Mouse (Mus musculus): ENCODE results near the gene Mpped2. TPM values are rescaled to one million over a fixed set of nuclear protein-coding genes. Genes with fewer than 3 reads are reported as not detected.
A peak's percentile ranks its signal among the peaks of the same experiment; 100 is the strongest.

Mpped2 gene
- polyA plus RNA-seq, 1 experiment from 2014 or later: 20.2 TPM

DNA sequence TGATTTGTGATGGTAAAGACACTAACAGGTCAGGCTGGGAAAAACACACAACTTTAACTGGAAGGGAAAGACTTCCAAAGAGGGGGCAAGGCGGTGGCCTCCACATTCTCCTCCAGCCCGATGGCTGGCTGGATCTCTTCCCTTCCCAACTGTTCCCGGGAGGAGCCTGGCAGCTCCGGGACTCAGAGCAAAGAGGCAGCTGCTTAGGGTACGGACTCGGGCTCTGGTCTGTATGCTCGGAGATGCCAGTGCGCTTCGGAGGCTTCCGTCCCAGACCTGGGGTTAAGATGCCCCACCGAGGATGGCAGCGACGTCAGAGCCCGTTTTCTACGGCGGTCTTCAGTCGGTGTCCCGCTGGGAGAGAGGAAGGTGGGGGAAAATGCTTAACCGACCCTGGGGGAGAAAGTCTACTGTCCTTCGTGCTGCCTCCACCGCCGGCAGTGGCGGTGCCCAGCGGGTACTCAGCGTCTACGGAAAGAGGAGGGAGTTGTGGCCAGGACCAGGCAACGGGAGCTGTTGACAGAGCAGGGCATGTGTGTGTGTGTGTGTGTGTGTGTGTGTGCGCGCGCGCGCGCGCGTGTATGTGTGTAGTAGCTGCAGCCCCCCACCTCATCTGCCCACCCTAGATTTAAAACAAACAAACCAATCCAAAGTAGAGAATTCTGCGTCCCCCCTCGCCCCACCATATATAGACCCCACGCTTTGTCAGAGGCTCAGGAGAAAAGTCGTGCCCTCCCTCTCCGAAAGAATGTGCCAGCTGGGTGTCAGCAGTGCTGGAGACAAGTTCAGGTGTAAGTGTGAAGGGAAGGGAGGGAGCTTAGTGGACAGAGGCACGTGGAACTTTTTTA is 2.0 kb downstream of the Mpped2 start:
- Histone ChIP-seq H3K4me2 (ENCODE audit: low read depth, low read length) (peak overlapping the region; percentile 98), H3K27ac (ENCODE audit: low read length) (peak overlapping the region; percentile 37; the same call in 1 of the 2 replicates), H3K36me3 (ENCODE audit: control insufficient read depth, insufficient read depth, low read length) (no peaks in the 10 kb centered on the region), H3K4me3 (ENCODE audit: low read length) (peak overlapping the region; percentile 91), H3K27me3 (replicated peaks; ENCODE audit: control insufficient read depth, insufficient read depth, low read length) (no peaks in the 10 kb centered on the region), H3K4me1 (ENCODE audit: control insufficient read depth, insufficient read depth, low read length) (peaks cover 8% of the 10 kb centered on the region), H3K9me3 (ENCODE audit: control insufficient read depth, low read length) (no peaks in the 10 kb centered on the region), H3K9ac (ENCODE audit: low read depth, low read length) (peak overlapping the region; percentile 96)
- peak; percentile 37 for ATAC-seq
- under 1% methylated on average over 41 of the region's 41 CpGs for WGBS

GRCm38 (mm10) chr2:106695734-106696022 is 2.6 kb downstream of the Mpped2 start:
- Histone ChIP-seq H3K4me2 (ENCODE audit: low read depth, low read length) (peak overlapping the region; percentile 98), H3K9ac (ENCODE audit: low read depth, low read length) (peak overlapping the region; percentile 96), H3K4me1 (ENCODE audit: control insufficient read depth, insufficient read depth, low read length) (peaks cover 8% of the 10 kb centered on the region), H3K9me3 (ENCODE audit: control insufficient read depth, low read length) (no peaks in the 10 kb centered on the region), H3K27ac (ENCODE audit: low read length) (no peak overlapping the region), H3K4me3 (ENCODE audit: low read length) (peak overlapping the region; percentile 91), H3K36me3 (ENCODE audit: control insufficient read depth, insufficient read depth, low read length) (no peaks in the 10 kb centered on the region), H3K27me3 (replicated peaks; ENCODE audit: control insufficient read depth, insufficient read depth, low read length) (no peaks in the 10 kb centered on the region)
- WGBS: 3% methylated on average over 13 of the region's 13 CpGs
- ATAC-seq: no peak

GRCm38 (mm10) chr2:106696372-106696771 is 3.3 kb downstream of the Mpped2 start:
- no peak overlapping the region for H3K9ac ChIP-seq (ENCODE audit: low read depth, low read length)
- 85% methylated on average over 8 of the region's 8 CpGs for WGBS
- no peaks in the 10 kb centered on the region for H3K27me3 ChIP-seq (replicated peaks; ENCODE audit: control insufficient read depth, insufficient read depth, low read length)
- no peak for ATAC-seq
- H3K4me1 ChIP-seq (ENCODE audit: control insufficient read depth, insufficient read depth, low read length): peaks cover 8% of the 10 kb centered on the region
- H3K27ac ChIP-seq (ENCODE audit: low read length): no peak overlapping the region
- no peak overlapping the region for H3K4me2 ChIP-seq (ENCODE audit: low read depth, low read length)
- H3K36me3 ChIP-seq (ENCODE audit: control insufficient read depth, insufficient read depth, low read length): no peaks in the 10 kb centered on the region
- no peak overlapping the region for H3K4me3 ChIP-seq (ENCODE audit: low read length)
- H3K9me3 ChIP-seq (ENCODE audit: control insufficient read depth, low read length): no peaks in the 10 kb centered on the region

DNA sequence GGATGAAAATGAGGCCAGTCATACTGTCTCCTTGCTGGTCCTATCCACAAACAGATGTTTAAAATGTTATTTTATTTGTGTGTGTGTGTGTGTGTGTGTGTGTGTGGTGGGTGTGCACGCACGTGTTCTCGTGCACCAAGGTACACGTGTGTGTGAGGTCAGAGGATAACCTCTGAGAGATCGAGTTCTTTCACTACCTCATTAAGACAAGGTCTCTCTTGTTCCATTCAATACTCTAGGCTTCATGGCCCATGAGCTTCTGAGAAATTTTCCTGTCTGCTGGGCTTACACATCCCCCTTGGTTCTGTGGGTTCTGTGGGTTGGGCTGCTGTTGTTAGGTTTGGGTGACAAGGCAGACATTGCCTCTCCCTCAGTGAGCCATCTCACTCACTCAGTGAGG is 12.6 kb downstream of the Mpped2 start:
- no peak overlapping the region for H3K9ac ChIP-seq (ENCODE audit: low read depth, low read length)
- H3K27me3 ChIP-seq (replicated peaks; ENCODE audit: control insufficient read depth, insufficient read depth, low read length): no peaks in the 10 kb centered on the region
- no peak for ATAC-seq
- no peak overlapping the region for H3K4me2 ChIP-seq (ENCODE audit: low read depth, low read length)
- WGBS: 90% methylated on average over 5 of the region's 5 CpGs
- no peak overlapping the region for H3K27ac ChIP-seq (ENCODE audit: low read length)
- H3K4me1 ChIP-seq (ENCODE audit: control insufficient read depth, insufficient read depth, low read length): no peaks in the 10 kb centered on the region
- no peaks in the 10 kb centered on the region for H3K36me3 ChIP-seq (ENCODE audit: control insufficient read depth, insufficient read depth, low read length)
- no peaks in the 10 kb centered on the region for H3K9me3 ChIP-seq (ENCODE audit: control insufficient read depth, low read length)
- no peak overlapping the region for H3K4me3 ChIP-seq (ENCODE audit: low read length)

GRCm38 (mm10) chr2:106707136-106707535 is 14.1 kb downstream of the Mpped2 start:
- Histone ChIP-seq H3K36me3 (ENCODE audit: control insufficient read depth, insufficient read depth, low read length) (no peaks in the 10 kb centered on the region), H3K27ac (ENCODE audit: low read length) (no peak overlapping the region), H3K9ac (ENCODE audit: low read depth, low read length) (no peak overlapping the region), H3K27me3 (replicated peaks; ENCODE audit: control insufficient read depth, insufficient read depth, low read length) (no peaks in the 10 kb centered on the region), H3K4me1 (ENCODE audit: control insufficient read depth, insufficient read depth, low read length) (0 out of 2 replicates have a peak, but pooled peaks cover 6% of the 10 kb centered on the region), H3K9me3 (ENCODE audit: control insufficient read depth, low read length) (no peaks in the 10 kb centered on the region), H3K4me3 (ENCODE audit: low read length) (no peak overlapping the region), H3K4me2 (ENCODE audit: low read depth, low read length) (no peak overlapping the region)
- 83% methylated on average over 2 of the region's 2 CpGs for WGBS
- ATAC-seq: no peak

DNA sequence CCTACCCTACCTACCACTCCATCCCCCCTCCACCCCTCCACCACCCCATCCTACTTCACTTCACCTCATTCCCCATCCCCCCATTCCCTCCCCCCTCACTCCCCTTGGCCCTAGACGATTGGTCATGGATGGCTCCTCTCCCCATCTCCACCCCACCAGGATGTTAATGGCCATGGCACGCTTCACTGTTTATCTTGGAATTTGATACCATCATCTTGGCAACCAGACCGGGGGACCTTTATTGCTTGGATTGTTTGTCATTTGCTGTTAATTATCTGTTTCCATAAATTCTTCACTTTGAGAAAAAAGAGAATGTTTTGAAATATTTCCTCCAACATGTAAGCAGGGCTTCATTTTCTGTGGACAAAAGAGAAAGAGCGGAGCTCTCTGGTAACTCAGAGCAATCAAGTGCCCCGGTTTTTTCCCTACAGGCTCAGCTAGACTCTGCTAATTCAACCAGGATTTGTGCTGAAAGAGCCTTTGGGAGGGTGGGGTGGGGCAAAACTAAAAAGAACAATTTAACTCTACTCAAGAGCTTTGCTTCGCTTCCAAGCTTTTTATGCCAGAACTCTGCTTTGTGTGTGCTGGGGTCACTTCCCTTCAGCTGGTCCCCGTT is 17.9 kb downstream of the Mpped2 start:
- no peak overlapping the region for H3K4me2 ChIP-seq (ENCODE audit: low read depth, low read length)
- H3K4me3 ChIP-seq (ENCODE audit: low read length): no peak overlapping the region
- no peaks in the 10 kb centered on the region for H3K9me3 ChIP-seq (ENCODE audit: control insufficient read depth, low read length)
- ATAC-seq: no peak
- no peaks in the 10 kb centered on the region for H3K36me3 ChIP-seq (ENCODE audit: control insufficient read depth, insufficient read depth, low read length)
- 0 out of 2 replicates have a peak, but pooled peaks cover 6% of the 10 kb centered on the region for H3K4me1 ChIP-seq (ENCODE audit: control insufficient read depth, insufficient read depth, low read length)
- no peak overlapping the region for H3K27ac ChIP-seq (ENCODE audit: low read length)
- 34% methylated on average over 7 of the region's 7 CpGs for WGBS
- H3K9ac ChIP-seq (ENCODE audit: low read depth, low read length): no peak overlapping the region
- H3K27me3 ChIP-seq (replicated peaks; ENCODE audit: control insufficient read depth, insufficient read depth, low read length): no peaks in the 10 kb centered on the region

GRCm38 (mm10) chr2:106711506-106711905 is 18.4 kb downstream of the Mpped2 start:
- no peak for ATAC-seq

DNA sequence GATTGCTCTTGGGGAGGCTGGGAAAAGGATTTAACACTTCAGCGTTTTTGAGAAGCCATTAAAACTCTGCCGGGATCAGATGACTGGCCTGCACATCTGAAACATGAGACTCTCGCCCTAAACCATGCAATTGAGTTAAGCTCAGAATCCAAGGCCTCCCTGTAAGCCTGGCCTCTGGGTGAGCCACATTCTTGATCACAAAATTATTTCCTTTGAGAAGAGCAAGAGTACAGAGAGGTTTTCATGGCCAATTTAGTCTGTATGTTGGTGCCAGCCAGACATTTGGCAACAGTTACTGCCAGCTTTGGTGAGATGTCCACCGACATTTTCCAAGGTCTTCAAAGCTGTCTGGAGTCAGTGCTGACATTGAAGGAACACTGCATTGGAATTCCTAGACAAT is 20.1 kb downstream of the Mpped2 start:
- Histone ChIP-seq H3K9me3 (ENCODE audit: control insufficient read depth, low read length) (no peaks in the 10 kb centered on the region), H3K4me2 (ENCODE audit: low read depth, low read length) (no peak overlapping the region), H3K36me3 (ENCODE audit: control insufficient read depth, insufficient read depth, low read length) (no peaks in the 10 kb centered on the region), H3K4me1 (ENCODE audit: control insufficient read depth, insufficient read depth, low read length) (0 out of 2 replicates have a peak, but pooled peaks cover 6% of the 10 kb centered on the region), H3K9ac (ENCODE audit: low read depth, low read length) (no peak overlapping the region), H3K27ac (ENCODE audit: low read length) (no peak overlapping the region), H3K27me3 (replicated peaks; ENCODE audit: control insufficient read depth, insufficient read depth, low read length) (no peaks in the 10 kb centered on the region), H3K4me3 (ENCODE audit: low read length) (no peak overlapping the region)
- no peak for ATAC-seq
- WGBS: 38% methylated on average over 4 of the region's 4 CpGs

More at GRCm38 (mm10) chr2:106711506-106711905, 18.4 kb downstream of the Mpped2 start:
- no peak overlapping the region for H3K4me2 ChIP-seq (ENCODE audit: low read depth, low read length)
- no peaks in the 10 kb centered on the region for H3K27me3 ChIP-seq (replicated peaks; ENCODE audit: control insufficient read depth, insufficient read depth, low read length)
- 0 out of 2 replicates have a peak, but pooled peaks cover 6% of the 10 kb centered on the region for H3K4me1 ChIP-seq (ENCODE audit: control insufficient read depth, insufficient read depth, low read length)
- H3K36me3 ChIP-seq (ENCODE audit: control insufficient read depth, insufficient read depth, low read length): no peaks in the 10 kb centered on the region
- H3K9ac ChIP-seq (ENCODE audit: low read depth, low read length): no peak overlapping the region
- WGBS: 44% methylated on average over 6 of the region's 6 CpGs
- no peak overlapping the region for H3K4me3 ChIP-seq (ENCODE audit: low read length)
- H3K9me3 ChIP-seq (ENCODE audit: control insufficient read depth, low read length): no peaks in the 10 kb centered on the region
- no peak overlapping the region for H3K27ac ChIP-seq (ENCODE audit: low read length)

DNA sequence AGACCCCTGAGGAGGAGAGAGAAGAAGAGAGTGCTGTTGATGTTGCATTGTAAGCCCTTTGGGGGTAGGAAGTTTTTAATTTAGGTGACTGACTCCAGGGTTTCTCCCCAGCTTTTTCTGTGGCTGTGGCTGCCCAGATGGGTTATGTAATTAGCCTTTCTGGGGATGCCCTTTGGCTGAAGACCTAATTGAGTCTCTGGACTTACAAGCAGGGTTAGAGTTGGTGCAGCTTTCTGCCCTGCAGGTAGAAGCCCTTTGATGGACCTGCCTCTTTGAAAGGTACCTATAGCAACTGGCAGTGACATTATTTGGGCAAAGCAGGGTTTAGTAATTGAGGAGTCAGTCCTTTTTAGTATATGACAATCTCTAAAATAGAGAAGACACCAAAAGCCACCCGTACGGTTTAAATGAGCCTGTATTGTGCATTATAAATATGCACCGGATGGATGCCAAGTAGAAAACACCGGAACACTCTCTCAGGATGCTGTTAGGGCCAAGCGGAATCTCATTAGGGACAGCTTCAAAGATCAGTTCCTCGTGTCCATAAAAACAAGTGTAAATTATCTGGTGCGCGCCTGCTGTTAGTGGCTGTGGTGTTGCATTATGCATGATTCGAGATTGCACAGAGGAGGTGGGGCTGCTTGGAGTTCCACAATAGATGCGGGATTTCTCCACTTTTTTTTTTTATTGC is 22.8 kb downstream of the Mpped2 start:
- Histone ChIP-seq H3K9me3 (ENCODE audit: control insufficient read depth, low read length) (no peaks in the 10 kb centered on the region), H3K9ac (ENCODE audit: low read depth, low read length) (no peak overlapping the region), H3K4me2 (ENCODE audit: low read depth, low read length) (no peak overlapping the region), H3K4me1 (ENCODE audit: control insufficient read depth, insufficient read depth, low read length) (0 out of 2 replicates have a peak, but pooled peaks cover 6% of the 10 kb centered on the region), H3K4me3 (ENCODE audit: low read length) (no peak overlapping the region), H3K36me3 (ENCODE audit: control insufficient read depth, insufficient read depth, low read length) (no peaks in the 10 kb centered on the region), H3K27ac (ENCODE audit: low read length) (no peak overlapping the region), H3K27me3 (replicated peaks; ENCODE audit: control insufficient read depth, insufficient read depth, low read length) (no peaks in the 10 kb centered on the region)
- 79% methylated on average over 10 of the region's 10 CpGs for WGBS
- ATAC-seq: no peak

Measured in intestine, embryonic 16.5 days (tissue).